Mouse (Mus musculus) liver, embryonic 11.5 days (tissue): ENCODE measurements around the gene Rnf41. TPM values are rescaled to one million over a fixed set of nuclear protein-coding genes. Genes with fewer than 3 reads are reported as not detected.
A peak's percentile ranks its signal among the peaks of the same experiment; 100 is the strongest.

Experiments used
- ATAC-seq: fragments of 200-750 bp; cut with Nextera tagmentation; replicated peaks from 2 replicates; pipeline ENCODE4 v1.8.0; 2017; ENCODE audit warnings: moderate number of reproducible peaks, mild to moderate bottlenecking, moderate TSS enrichment, moderate library complexity; ENCODE audit not compliant: low FRiP score
- DNase-seq: peaks from one replicate; pipeline ENCODE4 v3.0.0-alpha.2; 2017; ENCODE audit warnings: low spot score
- H3K27ac ChIP-seq: fragments of 300-500 bp; sonication (generic); 2 replicates; pipeline ENCODE4 v1.5.1; 2014; ENCODE audit warnings: mild to moderate bottlenecking, low read depth, low read length, control low read depth
- H3K27me3 ChIP-seq: fragments of 300-500 bp; sonication (generic); replicated peaks from 2 replicates; pipeline ENCODE4 v1.6.1; 2014; ENCODE audit warnings: low read length, mixed read lengths; ENCODE audit not compliant: control insufficient read depth, insufficient read depth
- H3K36me3 ChIP-seq: fragments of 300-500 bp; sonication (generic); 2 replicates; pipeline ENCODE4 v1.6.1; 2014; ENCODE audit warnings: mild to moderate bottlenecking, low read length, moderate library complexity, mixed read lengths; ENCODE audit not compliant: control insufficient read depth, insufficient read depth
- H3K4me1 ChIP-seq: fragments of 300-500 bp; sonication (generic); replicated peaks from 2 replicates; pipeline ENCODE4 v1.6.1; 2014; ENCODE audit warnings: low read length, mixed read lengths; ENCODE audit not compliant: control insufficient read depth, insufficient read depth
- H3K4me2 ChIP-seq: fragments of 300-500 bp; sonication (generic); 2 replicates; pipeline ENCODE4 v1.6.1; 2014; ENCODE audit warnings: mild to moderate bottlenecking, control low read depth, moderate library complexity
- H3K4me3 ChIP-seq: fragments of 300-500 bp; sonication (generic); 2 replicates; pipeline ENCODE4 v1.5.1; 2014; ENCODE audit warnings: low read depth, low read length, control low read depth
- H3K9ac ChIP-seq: fragments of 300-500 bp; sonication (generic); 2 replicates; pipeline ENCODE4 v1.6.1; 2014; ENCODE audit warnings: low read depth, low read length, control low read depth
- H3K9me3 ChIP-seq: fragments of 300-500 bp; sonication (generic); 2 replicates; pipeline ENCODE4 v1.6.1; 2016; ENCODE audit warnings: low read length, inconsistent platforms, mixed read lengths; ENCODE audit not compliant: control insufficient read depth
- WGBS: fragments of 180-500 bp; shearing (Covaris S2); extraction: QIAGEN DNeasy Blood & Tissue Kit; methylation state at CpG from one replicate; pipeline ENCODE4 v1.1.7; 2014; 5-methylcytosine and 5-hydroxymethylcytosine counted together
- polyA plus RNA-seq: library from polyadenylated mRNA; unstranded; fragments of >200 nt; fragmentation: Nextera tagmentation; extraction: Ambion mirVana; gene quantifications from 2 replicates; pipeline ENCODE4 v1.2.1, GENCODE M21; 2014

The Rnf41 gene
- polyA plus RNA-seq, 1 experiment from 2014 or later = 20.4 TPM

DNA sequence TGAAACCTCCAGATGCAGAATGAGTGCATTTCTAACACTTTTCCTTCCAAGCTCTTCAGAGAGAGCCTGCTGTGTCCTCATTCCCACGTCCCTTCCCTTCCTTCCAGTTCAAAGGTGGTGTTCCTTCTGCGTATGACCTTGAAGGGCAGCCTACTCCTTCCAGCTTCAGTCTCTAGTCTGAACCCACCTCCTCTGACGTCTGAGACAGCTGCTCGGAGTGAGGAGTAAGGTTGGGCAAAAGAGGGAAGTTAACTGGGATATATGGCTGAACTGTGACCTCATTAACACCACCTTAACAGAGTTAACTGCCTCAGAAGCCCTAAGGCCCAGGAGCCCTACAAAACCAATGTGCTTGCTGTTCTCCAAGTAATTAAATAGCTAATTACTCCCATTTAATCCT, 40.9 kb upstream of the Rnf41 start:
- peaks cover 18% of the 10 kb centered on the region for H3K4me1 ChIP-seq
- no peak overlapping the region for H3K4me3 ChIP-seq
- WGBS = 60% methylated on average over 4 of the region's 4 CpGs
- ATAC-seq (no peak), DNase-seq (no peak)
- no peak overlapping the region for H3K27ac ChIP-seq
- no peak overlapping the region for H3K9ac ChIP-seq
- H3K27me3 ChIP-seq = no peaks in the 10 kb centered on the region
- no peaks in the 10 kb centered on the region for H3K9me3 ChIP-seq
- no peak overlapping the region for H3K4me2 ChIP-seq
- H3K36me3 ChIP-seq = no peaks in the 10 kb centered on the region

DNA sequence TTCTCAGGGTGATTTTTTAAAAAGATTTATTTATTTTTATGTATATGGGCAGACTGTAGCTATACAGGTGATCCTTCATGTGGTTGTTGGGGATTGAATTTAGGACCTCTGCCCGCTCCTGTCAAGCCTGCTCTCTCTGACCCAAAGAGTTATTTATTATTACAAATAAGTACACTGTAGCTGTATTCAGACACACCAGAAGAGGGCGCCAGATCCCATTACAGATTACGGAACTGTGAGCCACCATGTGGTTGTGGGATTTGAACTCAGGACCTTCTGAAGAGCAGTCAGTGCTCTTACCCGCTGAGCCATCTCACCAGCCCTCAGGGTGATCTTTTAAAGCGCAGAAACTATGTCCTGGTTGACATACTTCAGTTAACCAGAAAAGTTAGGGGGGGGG, 39.3 kb upstream of the Rnf41 start:
- WGBS = 80% methylated on average over 5 of the region's 5 CpGs
- Histone ChIP-seq H3K27me3 (no peaks in the 10 kb centered on the region), H3K9me3 (no peaks in the 10 kb centered on the region), H3K4me1 (peaks cover 22% of the 10 kb centered on the region), H3K4me3 (no peak overlapping the region), H3K4me2 (no peak overlapping the region), H3K27ac (no peak overlapping the region), H3K9ac (no peak overlapping the region), H3K36me3 (no peaks in the 10 kb centered on the region)
- DNase-seq (no peak), ATAC-seq (no peak)

DNA sequence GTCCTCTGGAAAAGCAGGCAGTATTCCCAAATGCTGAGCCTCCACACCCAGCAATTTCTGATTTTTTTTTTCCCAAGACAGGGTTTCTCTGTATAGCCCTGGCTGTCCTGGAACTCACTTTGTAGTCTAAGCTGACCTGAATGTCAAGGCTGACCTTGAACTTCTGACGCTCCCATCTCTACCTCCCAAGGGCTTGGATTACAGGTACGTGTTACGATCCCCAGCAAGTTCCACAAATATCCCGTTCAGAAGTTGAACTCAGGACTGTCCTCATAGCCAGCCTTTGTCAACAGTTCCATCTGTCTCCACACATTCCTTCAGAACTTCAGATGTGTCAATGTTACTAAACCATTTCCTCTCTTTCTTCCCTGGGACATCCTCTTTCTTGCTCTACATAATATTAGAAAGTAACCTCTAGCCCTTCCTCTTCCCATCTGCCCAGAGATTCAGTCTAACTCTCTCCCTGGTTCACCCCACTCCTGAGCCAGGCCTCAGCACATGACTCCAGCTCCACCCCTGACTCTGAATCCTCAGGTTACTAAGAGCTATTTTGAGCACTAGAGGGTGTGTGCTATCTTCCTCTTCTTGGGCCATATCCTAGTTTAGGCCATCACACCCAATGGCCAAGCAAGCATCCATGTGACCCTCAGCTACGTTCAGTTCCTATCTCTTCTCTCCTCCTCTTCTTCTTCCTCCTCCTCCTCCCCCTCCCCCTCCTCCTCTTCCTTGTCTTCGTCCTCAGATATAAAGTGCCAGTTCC, 38.3 kb upstream of the Rnf41 start:
- 0 out of 2 replicates have a peak overlapping the region, but pooled peaks have one; percentile 34 for H3K9ac ChIP-seq
- H3K36me3 ChIP-seq = no peaks in the 10 kb centered on the region
- H3K27ac ChIP-seq = peak overlapping the region; percentile 39
- WGBS = 58% methylated on average over 6 of the region's 6 CpGs
- H3K27me3 ChIP-seq = no peaks in the 10 kb centered on the region
- no peaks in the 10 kb centered on the region for H3K9me3 ChIP-seq
- DNase-seq = no peak
- H3K4me1 ChIP-seq = peaks cover 20% of the 10 kb centered on the region
- H3K4me3 ChIP-seq = no peak overlapping the region
- no peak overlapping the region for H3K4me2 ChIP-seq
- ATAC-seq = no peak

DNA sequence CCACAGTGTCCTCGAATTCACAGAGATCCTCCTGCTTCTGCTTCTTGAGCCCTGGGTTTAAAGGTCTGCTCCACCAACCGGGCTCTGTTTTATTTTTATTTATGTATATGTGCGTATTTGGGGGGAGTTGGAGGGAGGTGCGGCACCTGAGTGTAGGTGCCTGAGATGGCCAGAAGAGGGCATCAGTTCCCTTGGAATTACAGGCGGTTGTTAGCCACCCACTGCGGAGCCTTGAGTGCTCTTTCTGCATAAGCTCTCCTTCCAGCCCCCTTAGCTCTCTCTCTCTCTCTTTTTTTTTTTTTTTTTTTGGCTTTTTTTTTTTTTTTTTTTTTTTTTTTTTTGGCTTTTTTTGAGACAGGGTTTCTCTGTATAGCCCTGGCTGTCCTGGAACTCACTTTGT, 37.1 kb upstream of the Rnf41 start:
- Histone ChIP-seq H3K4me1 (peaks cover 29% of the 10 kb centered on the region), H3K27ac (no peak overlapping the region), H3K27me3 (no peaks in the 10 kb centered on the region), H3K9ac (no peak overlapping the region), H3K4me3 (no peak overlapping the region), H3K9me3 (no peaks in the 10 kb centered on the region), H3K36me3 (peaks cover 7% of the 10 kb centered on the region; the same call in 1 of the 2 replicates), H3K4me2 (no peak overlapping the region)
- DNase-seq (no peak), ATAC-seq (no peak)
- 76% methylated on average over 6 of the region's 6 CpGs for WGBS

DNA sequence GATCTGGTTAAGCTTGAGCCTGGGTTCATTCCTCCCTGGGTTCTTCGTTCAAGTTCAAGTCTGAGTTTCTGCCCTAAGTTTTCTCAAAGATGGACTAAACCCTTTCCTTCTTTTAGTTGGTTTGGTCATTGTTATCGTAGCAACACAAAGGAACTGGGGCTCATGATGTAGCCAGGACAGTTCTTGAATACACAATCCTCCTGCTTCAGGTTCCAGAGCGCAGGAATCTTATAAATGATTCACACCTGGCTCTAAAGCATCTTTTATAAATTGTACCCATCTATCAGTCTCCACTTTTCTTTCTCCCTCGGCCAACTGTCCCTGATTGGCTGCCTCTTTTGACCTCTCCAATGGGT, 35.4 kb upstream of the Rnf41 start:
- Histone ChIP-seq H3K27me3 (no peaks in the 10 kb centered on the region), H3K36me3 (peaks cover 9% of the 10 kb centered on the region; the same call in 1 of the 2 replicates), H3K27ac (peak overlapping the region; percentile 88), H3K4me3 (peak overlapping the region; percentile 82), H3K9ac (peak overlapping the region; percentile 87), H3K9me3 (no peaks in the 10 kb centered on the region), H3K4me1 (peaks cover 26% of the 10 kb centered on the region), H3K4me2 (peak overlapping the region; percentile 84)
- 46% methylated on average over 4 of the region's 4 CpGs for WGBS
- DNase-seq (no peak), ATAC-seq (no peak)

DNA sequence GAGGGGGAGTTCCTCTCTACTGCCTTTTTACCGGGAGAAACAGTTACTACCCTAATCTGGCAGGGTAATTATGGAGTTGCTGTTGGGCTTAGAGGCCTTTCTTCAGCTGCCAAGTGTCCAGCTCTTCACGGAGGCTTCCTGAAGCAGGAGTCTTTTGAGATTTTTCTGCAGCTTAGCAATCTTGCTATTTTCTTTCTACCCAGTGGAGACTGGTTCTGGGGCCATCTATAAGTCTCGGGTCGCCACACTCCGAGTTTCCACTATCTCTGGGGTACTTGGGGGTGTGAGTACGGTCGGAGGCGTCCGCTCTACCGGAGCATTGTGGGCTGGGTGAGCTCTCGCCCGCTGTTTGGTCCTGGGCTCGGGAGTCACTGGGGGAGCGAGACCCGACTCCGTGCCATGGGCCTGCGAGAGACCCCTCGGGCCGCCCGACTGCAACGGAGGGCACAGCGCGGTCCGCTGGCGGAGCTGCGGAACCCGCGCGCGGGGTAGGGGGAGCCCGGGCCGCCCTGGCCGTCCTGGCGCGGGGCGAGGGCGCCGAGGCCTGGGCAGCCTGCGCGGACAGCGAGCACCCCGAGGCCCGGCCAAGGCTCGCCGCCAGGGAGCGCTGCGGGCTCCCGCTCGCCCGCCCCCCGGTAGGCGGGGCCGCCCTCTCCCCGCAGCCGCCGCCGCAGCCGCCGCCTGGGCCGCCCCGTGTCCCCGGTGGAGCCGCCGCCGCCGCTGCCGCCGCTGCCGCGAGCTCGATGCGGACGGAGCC, 34.8 kb upstream of the Rnf41 start, which contains the start of gene Ankrd52:
Gene Ankrd52 (plus strand): TSS at position 661 of the 757 bp plus-strand sequence.
- Histone ChIP-seq H3K9ac (peak within 1 kb of the TSS; percentile 87), H3K36me3 (peaks cover 13% of the 10 kb centered on the region), H3K4me3 (peak within 1 kb of the TSS; percentile 82), H3K27ac (peak within 1 kb of the TSS; percentile 88), H3K27me3 (no peaks in the 10 kb centered on the region), H3K9me3 (no peaks in the 10 kb centered on the region), H3K4me1 (peaks cover 26% of the 10 kb centered on the region), H3K4me2 (peak within 1 kb of the TSS; percentile 84)
- under 1% methylated on average over 54 of the region's 73 CpGs for WGBS
- DNase-seq (peak; percentile 86), ATAC-seq (peak; percentile 91)

DNA sequence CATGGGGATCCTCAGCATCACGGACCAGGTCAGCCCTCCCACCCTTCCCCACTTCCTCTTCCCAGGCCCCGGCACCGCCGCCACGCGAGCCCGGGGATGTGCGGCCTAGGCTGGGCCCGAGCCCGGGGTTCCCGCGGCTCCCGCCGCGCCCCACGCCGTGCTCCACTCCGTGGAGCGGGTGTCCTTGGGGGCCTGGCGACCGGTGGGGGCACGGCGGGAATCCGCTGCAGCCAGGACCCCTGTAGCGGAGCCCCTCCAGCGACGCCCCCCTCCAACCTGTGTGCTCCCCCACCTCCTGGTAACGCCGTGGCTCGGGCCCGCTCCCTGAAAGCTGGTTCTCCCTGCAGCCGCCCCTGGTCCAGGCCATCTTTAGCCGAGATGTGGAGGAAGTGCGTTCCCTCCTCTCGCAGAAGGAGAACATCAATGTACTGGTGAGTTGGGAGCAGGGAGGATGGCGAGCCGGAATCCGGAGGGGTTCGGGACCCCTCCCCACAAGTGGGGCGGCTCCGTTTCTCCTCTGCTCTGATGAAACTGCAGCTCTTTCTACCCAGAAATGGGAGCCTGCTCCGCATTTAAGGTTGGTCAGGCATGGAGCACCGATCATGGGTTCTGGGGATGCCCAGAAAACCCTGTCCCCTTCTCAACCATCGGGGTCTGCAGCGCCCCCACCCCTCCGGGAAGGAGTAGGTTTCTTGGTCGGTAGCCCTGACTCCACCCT, 34.1 kb upstream of the Rnf41 start:
- WGBS = 0% methylated on average over 47 of the region's 47 CpGs
- Histone ChIP-seq H3K27ac (peak overlapping the region; percentile 88), H3K27me3 (no peaks in the 10 kb centered on the region), H3K9me3 (no peaks in the 10 kb centered on the region), H3K36me3 (peaks cover 19% of the 10 kb centered on the region), H3K4me2 (peak overlapping the region; percentile 84), H3K9ac (peak overlapping the region; percentile 87), H3K4me3 (peak overlapping the region; percentile 82), H3K4me1 (peaks cover 26% of the 10 kb centered on the region)
- DNase-seq (peak; percentile 70), ATAC-seq (peak; percentile 66)

DNA sequence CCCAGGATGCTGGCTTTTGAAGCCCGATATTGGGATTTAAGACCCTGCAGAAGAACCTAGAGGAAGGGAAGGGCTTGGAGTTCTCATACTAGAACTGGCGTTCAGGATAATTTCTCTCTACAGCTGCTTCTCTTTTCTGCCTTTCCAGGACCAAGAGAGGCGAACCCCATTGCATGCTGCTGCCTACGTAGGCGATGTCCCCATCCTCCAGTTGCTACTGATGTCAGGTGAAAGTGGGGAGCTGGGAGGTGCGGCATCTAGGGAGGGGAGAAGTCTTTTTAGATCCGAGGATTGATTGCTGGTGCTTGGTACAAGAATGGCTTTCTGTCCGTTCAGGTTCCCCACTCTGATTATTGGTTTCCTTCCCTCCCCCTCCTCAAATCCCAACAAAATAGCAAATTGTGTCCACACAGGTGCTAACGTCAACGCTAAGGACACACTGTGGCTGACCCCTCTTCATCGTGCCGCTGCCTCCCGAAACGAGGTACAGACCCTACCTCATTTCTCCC, 33.5 kb upstream of the Rnf41 start:
- Histone ChIP-seq H3K27me3 (no peaks in the 10 kb centered on the region), H3K4me3 (peak overlapping the region; percentile 82), H3K27ac (no peak overlapping the region), H3K4me1 (peaks cover 25% of the 10 kb centered on the region), H3K9ac (peak overlapping the region; percentile 87), H3K9me3 (no peaks in the 10 kb centered on the region), H3K4me2 (peak overlapping the region; percentile 84), H3K36me3 (peaks cover 25% of the 10 kb centered on the region)
- DNase-seq (no peak), ATAC-seq (no peak)
- WGBS = 65% methylated on average over 14 of the region's 14 CpGs
